Mouse (Mus musculus) myocyte (in vitro differentiated cells): ENCODE results near the gene Gar1. TPM values are rescaled to one million over a fixed set of nuclear protein-coding genes. Genes with fewer than 3 reads are reported as not detected.
A peak's percentile ranks its signal among the peaks of the same experiment; 100 is the strongest.

ENCODE experiments used
- H3K27me3 ChIP-seq: one replicate; pipeline ENCODE4 v1.6.1; 2011; ENCODE audit not compliant: control insufficient read depth, insufficient read depth, insufficient read length
- H3K36me3 ChIP-seq: one replicate; pipeline ENCODE4 v1.6.1; 2011; ENCODE audit not compliant: control insufficient read depth, insufficient read depth
- H3K4me2 ChIP-seq: one replicate; pipeline ENCODE4 v1.6.1; 2011; ENCODE audit warnings: low read depth, control low read depth
- H3K4me3 ChIP-seq: one replicate; pipeline ENCODE4 v1.5.1; 2011; ENCODE audit warnings: mild to moderate bottlenecking, control low read depth, moderate library complexity
- H3K79me2 ChIP-seq: one replicate; pipeline ENCODE4 v1.6.1; 2011; ENCODE audit not compliant: control insufficient read depth, insufficient read depth
- H3ac ChIP-seq: one replicate; pipeline ENCODE4 v1.6.1; 2011; ENCODE audit not compliant: control insufficient read depth, insufficient read length
- CEBPB ChIP-seq: IDR thresholded peaks from 2 replicates; pipeline ENCODE4 v1.6.1; 2011; ENCODE audit warnings: mild to moderate bottlenecking, moderate library complexity; ENCODE audit not compliant: poor library complexity, insufficient read depth, severe bottlenecking
- E2F4 ChIP-seq: IDR thresholded peaks from one replicate; pipeline ENCODE4 v1.6.1; 2011; ENCODE audit warnings: mild to moderate bottlenecking, control low read depth, moderate library complexity; ENCODE audit not compliant: insufficient read depth
- MAX ChIP-seq: IDR thresholded peaks from one replicate; pipeline ENCODE4 v1.6.1; 2011; ENCODE audit warnings: low read depth, mild to moderate bottlenecking, control low read depth
- MYOD1 ChIP-seq, 3 experiments: IDR thresholded peaks; one replicate each; pipeline ENCODE4 v1.6.1; 2011; ENCODE audit warnings: control low read depth in 2 of 3, low read depth in 2 of 3, mild to moderate bottlenecking in 2 of 3, moderate library complexity in 1 of 3; ENCODE audit not compliant: insufficient read length in 2 of 3, control insufficient read depth in 1 of 3
- MYOG ChIP-seq, 3 experiments: IDR thresholded peaks; one replicate each; pipeline ENCODE4 v1.6.1; 2011; ENCODE audit warnings: control low read depth in 2 of 3, low read depth in 2 of 3, mild to moderate bottlenecking in 2 of 3; ENCODE audit not compliant: insufficient read length in 2 of 3, control insufficient read depth in 1 of 3, insufficient read depth in 1 of 3
- POLR2A ChIP-seq: IDR thresholded peaks from one replicate; pipeline ENCODE4 v1.6.1; 2011; ENCODE audit warnings: low read depth, mild to moderate bottlenecking, control low read depth, moderate library complexity; ENCODE audit not compliant: insufficient read length
- POLR2AphosphoS2 ChIP-seq: IDR thresholded peaks from one replicate; pipeline ENCODE4 v1.6.1; 2011; ENCODE audit warnings: low read depth, control low read depth; ENCODE audit not compliant: insufficient read length
- REST ChIP-seq: IDR thresholded peaks from one replicate; pipeline ENCODE4 v1.6.1; 2011; ENCODE audit warnings: mild to moderate bottlenecking, control low read depth, moderate library complexity; ENCODE audit not compliant: insufficient read depth, insufficient read length
- SRF ChIP-seq: IDR thresholded peaks from one replicate; pipeline ENCODE4 v1.6.1; 2011; ENCODE audit warnings: low read depth; ENCODE audit not compliant: control insufficient read depth, insufficient read length
- TCF12 ChIP-seq: IDR thresholded peaks from one replicate; pipeline ENCODE4 v1.6.1; 2011; ENCODE audit warnings: mild to moderate bottlenecking, control low read depth; ENCODE audit not compliant: poor library complexity, insufficient read depth, severe bottlenecking
- TCF3 ChIP-seq: IDR thresholded peaks from one replicate; pipeline ENCODE4 v1.6.1; 2011; ENCODE audit warnings: low read depth, control low read depth; ENCODE audit not compliant: insufficient read length
- USF1 ChIP-seq: IDR thresholded peaks from one replicate; pipeline ENCODE4 v1.6.1; 2011; ENCODE audit warnings: low read depth, mild to moderate bottlenecking, control low read depth, moderate library complexity
- polyA plus RNA-seq: library from polyadenylated mRNA; unstranded; fragments of >200 nt; fragmentation: generic; extraction: Trizol; gene quantifications from one replicate; pipeline ENCODE4 v1.2.1, GENCODE M21; 2012; ENCODE audit warnings: missing spikeins

The Gar1 gene
- 89.0 TPM for polyA plus RNA-seq

DNA sequence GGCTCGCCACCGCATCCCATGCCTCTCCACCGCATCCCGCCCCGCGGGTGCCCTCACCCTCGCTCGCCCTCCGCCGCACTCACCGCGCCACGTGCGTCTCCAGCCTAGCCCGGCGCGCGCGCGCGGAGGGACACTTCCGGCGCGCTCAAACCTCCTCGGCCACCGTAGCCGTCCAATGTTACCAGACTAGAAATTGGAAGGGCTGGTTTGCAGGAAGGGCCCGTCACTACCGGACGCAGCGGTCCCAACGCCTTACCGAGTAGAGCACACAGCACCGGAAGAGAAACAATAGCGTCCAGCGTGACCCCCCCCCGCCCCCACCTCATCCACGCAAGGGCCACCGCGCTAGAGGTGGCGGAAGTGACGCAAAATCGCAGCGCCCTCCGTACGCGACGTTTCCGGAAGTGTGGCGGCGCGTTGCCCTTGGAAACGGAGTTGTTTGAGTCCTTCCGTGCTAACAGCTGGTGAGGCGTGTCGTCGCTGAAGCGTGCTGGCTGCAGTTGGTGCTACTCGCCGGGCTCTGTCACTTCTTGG is at the start of gene Gar1:
Gar1 (minus strand) TSS at position 362 of the 534 bp plus-strand sequence.
- H3K4me3 ChIP-seq = peak within 1 kb of the TSS; percentile 91
- TF ChIP-seq REST (no peak), CEBPB (no peak), TCF12 (peak; percentile 2), POLR2AphosphoS2 (peak; percentile 70), USF1 (no peak), MAX (peak; percentile 79), TCF3 (peak; percentile 51), E2F4 (peak; percentile 25), MYOG (IDR thresholded peaks at IDR 0.05; ENCODE audit: control insufficient read depth in 1 of 3, insufficient read depth in 1 of 3, insufficient read length in 2 of 3, low read depth in 2 of 3) (peak; percentile 91 to 97 (median 96)), SRF (peak; percentile 88), MYOD1 (IDR thresholded peaks at IDR 0.05; ENCODE audit: control insufficient read depth in 1 of 3, insufficient read length in 2 of 3, low read depth in 2 of 3) (peak; percentile 24 to 96 (median 91)), POLR2A (peak; percentile 87)
- H3K79me2 ChIP-seq = peaks cover 40% of the 10 kb centered on the region
- peak within 1 kb of the TSS; percentile 42 for H3ac ChIP-seq
- H3K27me3 ChIP-seq = no peaks in the 10 kb centered on the region
- peak within 1 kb of the TSS; percentile 87 for H3K4me2 ChIP-seq
- no peaks in the 10 kb centered on the region for H3K36me3 ChIP-seq

DNA sequence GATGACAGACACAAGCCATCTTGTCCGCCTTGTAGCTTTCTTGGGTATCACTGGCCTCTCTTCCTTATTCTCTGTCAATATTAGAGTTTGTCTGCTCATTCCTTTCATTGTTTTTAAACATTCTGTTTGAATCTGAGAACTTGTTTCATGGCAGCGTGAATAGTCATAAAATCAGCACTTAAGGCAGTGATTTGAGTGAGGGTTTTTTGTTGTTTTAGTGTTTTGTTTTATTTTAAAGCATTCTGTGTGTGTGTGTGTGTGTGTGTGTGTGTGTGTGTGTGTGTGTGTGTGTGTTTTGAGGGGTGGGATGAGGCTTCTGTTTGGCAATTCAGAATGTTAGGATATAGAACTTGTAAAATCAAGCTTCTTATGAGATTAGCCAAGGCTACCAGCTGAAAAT is 48.7 kb upstream of the Gar1 start:
- TF ChIP-seq TCF3 (no peak), REST (no peak), POLR2A (no peak), USF1 (no peak), E2F4 (no peak), MYOD1 (IDR thresholded peaks at IDR 0.05; ENCODE audit: control insufficient read depth in 1 of 3, insufficient read length in 2 of 3, low read depth in 2 of 3) (no peak), CEBPB (no peak), MYOG (IDR thresholded peaks at IDR 0.05; ENCODE audit: control insufficient read depth in 1 of 3, insufficient read depth in 1 of 3, insufficient read length in 2 of 3, low read depth in 2 of 3) (no peak), SRF (no peak), POLR2AphosphoS2 (no peak), TCF12 (no peak), MAX (no peak)
- Histone ChIP-seq H3K4me3 (peak overlapping the region; percentile 60), H3ac (no peak overlapping the region), H3K27me3 (no peaks in the 10 kb centered on the region), H3K36me3 (no peaks in the 10 kb centered on the region), H3K79me2 (no peaks in the 10 kb centered on the region), H3K4me2 (peak overlapping the region; percentile 8)

DNA sequence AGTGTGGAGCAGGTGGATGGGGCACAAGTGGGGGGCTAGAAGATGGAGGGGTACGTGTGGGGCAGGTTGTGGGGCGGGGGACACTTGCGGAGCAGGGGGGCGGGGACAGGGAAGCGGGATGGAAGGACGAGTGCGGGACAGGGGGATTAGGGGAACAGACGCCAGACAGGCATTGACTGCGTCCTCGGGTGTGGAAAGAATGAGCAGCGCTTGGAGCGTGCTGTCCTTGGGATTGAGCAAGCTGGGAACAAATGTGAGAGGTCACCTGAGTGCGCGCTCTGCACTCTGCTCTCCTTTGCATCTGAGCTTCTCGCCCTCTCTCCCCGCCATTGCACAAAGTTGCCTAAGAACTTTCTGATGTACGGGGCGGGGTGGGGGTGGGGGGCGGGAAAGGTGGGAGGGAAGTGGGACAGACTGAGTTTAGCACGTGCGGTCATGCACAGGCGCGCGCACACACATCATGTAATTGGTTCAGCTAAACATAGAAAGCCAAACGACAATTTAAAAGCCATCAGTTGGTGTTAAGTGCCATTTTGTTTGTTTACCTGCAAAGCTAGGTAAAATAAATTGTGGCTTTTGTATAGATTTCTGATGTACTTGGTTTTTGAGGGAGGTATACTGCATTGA is 48.0 kb upstream of the Gar1 start:
- Histone ChIP-seq H3K79me2 (no peaks in the 10 kb centered on the region), H3K4me2 (peak overlapping the region; percentile 55), H3K27me3 (no peaks in the 10 kb centered on the region), H3K4me3 (peak overlapping the region; percentile 60), H3ac (peak overlapping the region; percentile 52), H3K36me3 (no peaks in the 10 kb centered on the region)
- TF ChIP-seq MAX = no peak
- TF ChIP-seq POLR2A = no peak
- no peak for TF ChIP-seq TCF3
- no peak for TF ChIP-seq POLR2AphosphoS2
- no peak for TF ChIP-seq TCF12
- TF ChIP-seq MYOG (IDR thresholded peaks at IDR 0.05; ENCODE audit: control insufficient read depth in 1 of 3, insufficient read depth in 1 of 3, insufficient read length in 2 of 3, low read depth in 2 of 3) = no peak
- TF ChIP-seq E2F4 = no peak
- TF ChIP-seq MYOD1 (IDR thresholded peaks at IDR 0.05; ENCODE audit: control insufficient read depth in 1 of 3, insufficient read length in 2 of 3, low read depth in 2 of 3) = no peak

GRCm38 (mm10) chr3:129878405-129879021 is 47.3 kb upstream of the Gar1 start, which contains the start of gene Pla2g12a:
Gene Pla2g12a (plus strand): TSS chr3:129878606.
- H3ac ChIP-seq = peak within 1 kb of the TSS; percentile 52
- H3K27me3 ChIP-seq = no peaks in the 10 kb centered on the region
- TF ChIP-seq TCF12 (no peak), POLR2A (peak; percentile 65), MAX (no peak), POLR2AphosphoS2 (peak; percentile 37), USF1 (peak; percentile 92)
- no peaks in the 10 kb centered on the region for H3K79me2 ChIP-seq
- H3K4me2 ChIP-seq = peak within 1 kb of the TSS; percentile 99
- H3K4me3 ChIP-seq = peak within 1 kb of the TSS; percentile 60
- no peaks in the 10 kb centered on the region for H3K36me3 ChIP-seq
